Mouse (Mus musculus) left cerebral cortex, adult 11 months (tissue): ENCODE measurements around the gene Cyp4f18.
"Not testable (repeated sequence)": the region's sequence is repeated elsewhere in the genome, so short reads cannot be mapped to it uniquely, and the experiment has no call there.

ENCODE experiments used
- DNase-seq: peaks from one replicate; pipeline ENCODE4 v3.0.0; 2022; ENCODE audit warnings: low spot score

Cyp4f18 gene

GRCm38 (mm10) chr8:72009473-72009872 lies at the start of gene Cyp4f18:
Gene Cyp4f18 (minus strand): TSS chr8:72009626.
- no peak for DNase-seq

DNA sequence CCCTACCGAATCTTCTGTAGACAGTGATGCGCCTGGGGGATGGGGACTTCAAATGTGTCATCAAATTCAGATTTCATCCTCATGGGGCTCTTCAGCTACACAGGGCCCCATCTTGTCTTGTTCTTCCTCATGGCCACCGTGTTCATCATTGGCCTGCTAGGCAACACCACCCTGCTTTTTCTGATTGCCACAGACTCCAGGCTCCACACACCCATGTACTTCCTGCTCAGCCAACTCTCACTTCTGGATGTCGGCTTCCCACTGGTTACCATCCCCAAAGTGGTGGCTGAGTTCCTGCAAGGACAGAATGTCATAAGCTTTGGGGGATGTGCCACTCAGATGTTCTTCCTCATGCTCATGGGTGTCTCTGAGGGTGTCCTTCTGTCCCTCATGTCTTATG lies 48.2 kb upstream of the Cyp4f18 start:
- not testable (repeated sequence) for DNase-seq

DNA sequence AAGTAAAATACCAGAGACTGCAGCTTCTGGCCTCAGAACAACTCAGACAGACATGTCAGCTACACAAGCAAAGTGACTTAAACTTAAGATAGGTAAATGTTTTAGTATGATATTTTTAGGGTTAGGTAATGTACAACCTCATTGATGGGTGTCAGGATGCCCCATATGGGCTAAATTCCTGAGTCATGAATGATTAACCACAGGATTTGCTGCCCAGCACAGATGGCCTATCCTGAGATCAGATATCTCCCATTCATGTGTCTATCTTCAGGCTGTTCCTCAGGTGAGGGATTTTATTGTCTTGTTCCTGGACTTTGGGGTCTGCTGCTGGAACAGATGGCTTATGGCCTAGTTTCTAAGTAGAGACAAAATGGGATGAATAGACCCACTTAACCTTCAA lies 45.2 kb upstream of the Cyp4f18 start:
- not testable (repeated sequence) for DNase-seq

- DNase-seq = no peak
Observed at GRCm38 (mm10) chr8:72042493-72042892, 33.1 kb upstream of the Cyp4f18 start.

GRCm38 (mm10) chr8:72040918-72041317 lies 31.5 kb upstream of the Cyp4f18 start, which contains the start of gene Olfr372:
Gene Olfr372 (plus strand): TSS chr8:72041218.
- not testable (repeated sequence) for DNase-seq

GRCm38 (mm10) chr8:72032926-72033325 lies 23.5 kb upstream of the Cyp4f18 start:
- peak; percentile 40 for DNase-seq

DNA sequence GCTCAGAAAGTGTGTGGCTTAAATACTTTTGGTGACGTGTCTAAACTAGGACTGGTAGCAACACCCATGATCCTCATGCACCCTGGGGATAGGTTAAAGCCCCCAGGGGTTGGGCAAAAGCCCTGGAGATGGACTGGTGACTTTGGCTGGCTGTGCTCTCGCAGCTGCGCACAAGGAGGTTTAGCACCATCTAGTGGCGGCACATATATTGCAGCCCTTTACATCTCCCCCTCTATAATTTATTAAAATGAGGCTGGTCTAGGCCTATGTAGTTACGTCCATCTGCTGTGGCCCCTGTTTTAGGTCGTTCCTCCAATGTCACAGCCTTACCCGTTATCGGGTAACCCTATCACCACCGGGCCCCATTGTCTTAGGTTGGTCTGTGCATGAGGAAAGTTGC lies 15.5 kb upstream of the Cyp4f18 start:
- peak; percentile 23 for DNase-seq

- no peak for DNase-seq
Observed at GRCm38 (mm10) chr8:72019816-72020215, 10.4 kb upstream of the Cyp4f18 start.

GRCm38 (mm10) chr8:72019022-72019421 lies 9.6 kb upstream of the Cyp4f18 start:
- not testable (repeated sequence) for DNase-seq

- no peak for DNase-seq
Observed at GRCm38 (mm10) chr8:72018141-72018540, 8.7 kb upstream of the Cyp4f18 start.

DNA sequence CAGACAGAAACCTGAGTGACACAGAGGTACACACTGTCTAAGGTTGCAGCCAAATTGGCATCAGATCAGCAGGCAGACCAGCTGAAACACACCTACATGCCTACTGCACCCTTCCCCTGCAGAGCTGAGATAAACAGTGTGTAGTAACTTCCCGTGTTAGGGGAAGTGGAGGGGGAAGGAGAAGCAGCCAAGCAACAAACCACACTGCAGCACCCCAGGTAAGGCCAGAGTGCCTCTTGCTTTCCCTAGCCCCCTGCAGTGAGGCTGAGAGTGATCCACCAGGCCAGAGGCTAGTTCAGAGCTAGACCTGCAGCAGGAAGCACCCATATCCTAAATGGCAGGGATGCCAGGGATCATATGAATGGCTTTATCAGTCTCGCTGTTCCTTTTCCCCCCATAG lies 7.9 kb upstream of the Cyp4f18 start:
- not testable (repeated sequence) for DNase-seq

GRCm38 (mm10) chr8:72013506-72014228 lies 4.2 kb upstream of the Cyp4f18 start:
- DNase-seq = not testable (repeated sequence)

GRCm38 (mm10) chr8:72008134-72008641 lies 1.2 kb downstream of the Cyp4f18 start:
- no peak for DNase-seq

DNA sequence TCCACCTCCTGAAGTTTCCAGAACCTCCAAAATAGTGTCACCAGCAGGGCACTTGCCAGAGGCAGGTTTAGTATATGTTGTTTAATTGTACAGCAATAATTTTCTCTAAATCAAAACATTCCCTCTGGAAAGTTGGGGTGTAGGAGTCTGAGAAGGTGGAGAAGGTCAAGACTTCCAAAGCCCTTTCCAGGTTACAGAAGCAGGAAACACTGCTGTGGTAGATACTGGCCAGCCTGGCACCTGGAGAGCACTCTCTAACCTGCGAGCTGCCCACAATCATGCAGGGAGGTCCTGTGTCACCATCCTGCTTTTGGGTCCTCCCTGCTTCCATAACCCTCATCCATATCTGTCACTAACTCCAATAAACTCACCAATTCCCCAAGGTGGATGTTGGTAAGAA lies 2.7 kb downstream of the Cyp4f18 start:
- no peak for DNase-seq

GRCm38 (mm10) chr8:72005912-72006311 lies 3.5 kb downstream of the Cyp4f18 start:
- no peak for DNase-seq

DNA sequence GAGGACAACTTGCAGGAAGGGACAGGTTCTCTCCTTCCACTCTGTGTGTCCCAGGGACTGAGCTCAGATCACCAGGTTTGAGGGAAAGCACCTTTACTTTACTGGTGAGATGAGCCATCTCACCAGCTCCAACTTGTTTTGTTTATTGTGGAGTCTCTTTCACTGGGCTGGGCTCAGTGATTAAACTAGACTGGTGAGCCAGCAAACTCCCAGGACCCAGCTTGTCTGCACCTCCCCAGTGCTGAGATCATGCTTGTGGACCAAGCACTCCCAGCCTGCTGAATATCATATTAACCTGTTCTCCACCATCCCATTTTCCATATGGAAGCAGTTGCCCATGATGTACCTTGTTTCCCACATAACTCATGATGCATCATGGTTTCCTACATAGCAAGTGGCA lies 6.5 kb downstream of the Cyp4f18 start:
- no peak for DNase-seq

DNA sequence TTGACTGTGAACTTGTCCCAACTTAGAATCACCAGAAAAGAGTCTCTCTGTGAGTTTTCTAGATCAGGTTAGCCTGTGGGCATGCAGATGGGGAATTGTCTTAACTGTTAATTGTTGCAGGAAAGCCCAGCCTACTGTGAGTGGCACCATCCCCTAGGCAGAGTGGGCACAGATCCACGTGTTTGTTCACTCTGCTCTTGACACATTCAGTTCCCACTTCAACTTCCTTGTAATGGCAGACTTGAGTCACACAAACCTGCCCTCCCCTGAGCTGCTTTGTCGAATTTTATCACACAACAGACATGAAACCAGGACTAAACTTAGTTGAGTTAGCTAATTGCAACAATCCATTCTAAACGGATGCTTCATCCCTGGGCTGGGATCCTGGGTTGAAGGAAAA lies 9.2 kb downstream of the Cyp4f18 start:
- DNase-seq = no peak

GRCm38 (mm10) chr8:71999434-71999833 lies 10.0 kb downstream of the Cyp4f18 start:
- DNase-seq = no peak

DNA sequence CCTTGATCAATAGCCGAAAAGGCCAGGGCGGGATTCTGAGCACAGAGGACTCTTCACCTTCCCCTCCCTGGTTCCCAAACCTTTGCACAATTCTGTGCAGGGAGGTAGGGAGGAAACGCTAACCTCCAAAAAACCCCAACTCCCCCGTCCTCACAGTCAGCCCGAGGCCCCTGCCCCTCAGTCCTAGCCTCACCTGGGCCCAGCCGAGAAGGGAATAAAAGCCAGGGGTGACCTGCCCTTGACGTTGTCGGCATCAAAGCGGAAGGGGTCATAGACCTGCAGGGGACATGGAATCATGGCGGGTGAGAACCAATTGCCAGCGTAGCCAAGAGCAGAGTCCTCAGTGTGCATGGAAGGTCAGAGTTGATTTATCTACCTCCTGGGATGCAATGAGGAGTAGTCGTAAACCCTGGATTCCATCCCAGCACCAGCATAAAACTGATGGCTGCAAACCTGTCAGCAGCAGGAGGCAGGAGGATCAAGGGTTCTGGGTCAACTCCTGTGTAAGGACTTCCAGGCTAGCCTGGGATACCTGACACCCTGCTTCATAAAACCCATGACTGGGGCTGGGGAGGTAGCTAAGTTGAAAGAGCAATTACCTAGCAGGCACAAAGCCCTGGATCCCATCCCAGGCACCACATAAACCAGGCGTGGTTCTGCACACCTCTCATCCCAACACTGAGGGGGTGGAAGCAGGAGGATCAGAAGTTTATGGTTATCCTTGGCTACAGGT lies 20.4 kb downstream of the Cyp4f18 start:
- no peak for DNase-seq

- peak; percentile 41 for DNase-seq
Observed at GRCm38 (mm10) chr8:71988110-71988866, 21.1 kb downstream of the Cyp4f18 start.

DNA sequence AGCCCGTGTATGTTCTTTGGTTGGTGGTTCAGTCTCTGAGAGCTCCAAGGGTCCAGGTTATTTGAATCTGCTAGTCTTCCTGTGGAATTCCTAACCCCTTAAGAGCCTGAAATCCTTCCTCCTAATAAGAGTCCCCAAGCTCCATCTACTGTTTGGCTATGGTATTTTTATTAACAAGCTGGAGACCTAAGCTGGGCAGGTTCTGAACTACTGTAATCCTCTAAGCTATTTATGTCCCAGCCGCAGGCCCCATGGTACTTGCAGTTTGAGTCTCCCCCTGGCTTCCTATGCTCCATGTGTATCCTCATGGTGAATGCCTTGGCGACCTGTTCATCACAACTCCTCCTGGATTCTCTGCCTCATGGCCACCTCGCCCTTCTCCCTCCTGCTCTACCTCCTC lies 24.8 kb downstream of the Cyp4f18 start:
- no peak for DNase-seq

- no peak for DNase-seq
Observed at GRCm38 (mm10) chr8:71981456-71981855, 28.0 kb downstream of the Cyp4f18 start.
